Mouse (Mus musculus) stomach, postnatal 0 days (tissue): Measurements from ENCODE around the gene Dgkg. TPM values are rescaled to one million over a fixed set of nuclear protein-coding genes. Genes with fewer than 3 reads are reported as not detected.

Experiments used
- ATAC-seq: fragments of 200-750 bp; cut with Nextera tagmentation; 2 replicates; pipeline ENCODE4 v1.8.0; 2017; ENCODE audit not compliant: low FRiP score, low TSS enrichment
- DNase-seq: peaks from one replicate; pipeline ENCODE4 v3.0.0-alpha.2; 2016; ENCODE audit warnings: low spot score
- H3K27ac ChIP-seq: fragments of 300-500 bp; sonication (generic); replicated peaks from 2 replicates; pipeline ENCODE4 v1.5.1; 2014; ENCODE audit warnings: mild to moderate bottlenecking, control low read depth
- H3K27me3 ChIP-seq: fragments of 300-500 bp; sonication (generic); 2 replicates; pipeline ENCODE4 v1.6.1; 2014; ENCODE audit warnings: low read length; ENCODE audit not compliant: control insufficient read depth, insufficient read depth
- H3K36me3 ChIP-seq: fragments of 300-500 bp; sonication (generic); 2 replicates; pipeline ENCODE4 v1.6.1; 2014; ENCODE audit warnings: low read length, mixed read lengths; ENCODE audit not compliant: control insufficient read depth, insufficient read depth
- H3K4me1 ChIP-seq: fragments of 300-500 bp; sonication (generic); replicated peaks from 2 replicates; pipeline ENCODE4 v1.6.1; 2014; ENCODE audit warnings: antibody characterized with exemption; ENCODE audit not compliant: control insufficient read depth, insufficient read depth
- H3K4me2 ChIP-seq: fragments of 300-500 bp; sonication (generic); replicated peaks from 2 replicates; pipeline ENCODE4 v1.6.1; 2014; ENCODE audit warnings: low read depth, mild to moderate bottlenecking, control low read depth, moderate library complexity
- H3K4me3 ChIP-seq: fragments of 300-500 bp; sonication (generic); 2 replicates; pipeline ENCODE4 v1.5.1; 2014; ENCODE audit warnings: low read depth, low read length, control low read depth
- H3K9ac ChIP-seq: fragments of 300-500 bp; sonication (generic); 2 replicates; pipeline ENCODE4 v1.6.1; 2014; ENCODE audit warnings: mild to moderate bottlenecking, low read length, control low read depth, mixed read lengths
- H3K9me3 ChIP-seq: fragments of 300-500 bp; sonication (generic); 2 replicates; pipeline ENCODE4 v1.6.1; 2016; ENCODE audit warnings: low read length; ENCODE audit not compliant: control insufficient read depth
- CTCF ChIP-seq: IDR thresholded peaks from 2 replicates; pipeline ENCODE4 v1.5.1; 2016; ENCODE audit warnings: antibody characterized with exemption, low read depth, mild to moderate bottlenecking, moderate library complexity
- EP300 ChIP-seq: optimal IDR thresholded peaks from 2 replicates; pipeline ENCODE3; 2016; ENCODE audit warnings: antibody characterized with exemption
- WGBS: fragments of 180-500 bp; shearing (Covaris S2); extraction: QIAGEN DNeasy Blood & Tissue Kit; methylation state at CpG from one replicate; pipeline ENCODE4 v1.1.7; 2014; 5-methylcytosine and 5-hydroxymethylcytosine counted together
- polyA plus RNA-seq: library from polyadenylated mRNA; unstranded; fragments of >200 nt; fragmentation: Nextera tagmentation; extraction: Ambion mirVana; gene quantifications from 2 replicates; pipeline ENCODE4 v1.2.1, GENCODE M21; 2015

The Dgkg gene
- polyA plus RNA-seq, 1 experiment from 2014 or later, result 0.36 TPM

- DNase-seq (no peak), ATAC-seq (no peak)
- Histone ChIP-seq H3K4me1 (no peaks in the 10 kb centered on the region), H3K9me3 (no peaks in the 10 kb centered on the region), H3K27ac (no peak overlapping the region), H3K4me3 (no peak overlapping the region), H3K36me3 (no peaks in the 10 kb centered on the region), H3K4me2 (no peak overlapping the region), H3K9ac (no peak overlapping the region), H3K27me3 (no peaks in the 10 kb centered on the region)
- TF ChIP-seq EP300, result no peak
- no peak for TF ChIP-seq CTCF
- WGBS, result 67% methylated on average over 1 of the region's 1 CpGs
Measured at GRCm38 (mm10) chr16:22460960-22461359, 196.1 kb downstream of the Dgkg start.

DNA sequence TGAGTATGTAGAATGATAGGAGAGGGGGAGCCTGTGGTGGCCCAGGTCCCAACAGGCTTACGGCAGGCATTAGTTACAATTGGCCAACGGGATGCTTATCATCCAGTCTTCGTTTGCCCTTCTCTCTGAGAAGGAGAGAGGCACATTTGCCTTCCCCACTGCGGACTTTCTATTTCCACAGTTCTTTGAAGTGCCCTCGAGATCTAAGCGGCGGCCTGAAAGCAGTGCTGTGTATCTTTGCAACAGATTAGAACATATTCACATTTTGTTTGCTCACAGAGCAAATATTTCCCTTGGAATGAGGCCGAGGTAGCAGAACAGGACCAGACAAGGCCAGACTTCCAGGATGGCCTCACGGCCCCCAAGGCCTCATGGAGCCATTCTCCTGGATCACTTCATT lies 204.9 kb downstream of the Dgkg start:
- peak; percentile 85 for ATAC-seq

DNA sequence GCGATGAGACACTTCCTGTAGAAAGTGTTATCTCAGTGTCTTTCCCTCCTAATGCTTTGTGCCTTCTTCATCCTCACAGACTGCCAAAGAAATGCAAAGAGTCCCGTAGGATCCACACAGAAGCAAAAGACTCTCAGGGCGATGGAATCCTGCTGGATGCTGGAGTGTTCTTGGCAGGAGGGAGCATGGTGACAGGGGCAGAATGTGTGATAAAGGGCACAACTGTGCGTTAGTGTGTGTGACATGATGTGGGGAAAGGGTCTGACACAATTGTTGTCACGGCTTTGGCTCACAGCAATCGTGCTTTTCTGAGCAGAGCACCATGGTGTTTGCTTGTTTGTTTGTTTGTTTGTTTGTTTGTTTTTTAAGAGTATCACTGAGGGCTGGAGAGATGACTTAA lies 208.9 kb downstream of the Dgkg start:
- TF ChIP-seq EP300 (no peak), CTCF (no peak)
- WGBS, result 82% methylated on average over 6 of the region's 6 CpGs
- Histone ChIP-seq H3K4me2 (no peak overlapping the region), H3K36me3 (no peaks in the 10 kb centered on the region), H3K27me3 (no peaks in the 10 kb centered on the region), H3K4me3 (no peak overlapping the region), H3K27ac (no peak overlapping the region), H3K4me1 (no peaks in the 10 kb centered on the region), H3K9ac (no peak overlapping the region), H3K9me3 (no peaks in the 10 kb centered on the region)
- DNase-seq, result no peak
- no peak for ATAC-seq

More for the DNA sequence above, 204.9 kb downstream of the Dgkg start:
- Histone ChIP-seq H3K4me2 (no peak overlapping the region), H3K4me1 (no peaks in the 10 kb centered on the region), H3K4me3 (no peak overlapping the region), H3K27me3 (no peaks in the 10 kb centered on the region), H3K9me3 (no peaks in the 10 kb centered on the region), H3K9ac (no peak overlapping the region), H3K27ac (no peak overlapping the region), H3K36me3 (no peaks in the 10 kb centered on the region)
- no peak for TF ChIP-seq EP300
- TF ChIP-seq CTCF, result no peak
- DNase-seq, result peak; percentile 68
- WGBS, result 56% methylated on average over 9 of the region's 9 CpGs

DNA sequence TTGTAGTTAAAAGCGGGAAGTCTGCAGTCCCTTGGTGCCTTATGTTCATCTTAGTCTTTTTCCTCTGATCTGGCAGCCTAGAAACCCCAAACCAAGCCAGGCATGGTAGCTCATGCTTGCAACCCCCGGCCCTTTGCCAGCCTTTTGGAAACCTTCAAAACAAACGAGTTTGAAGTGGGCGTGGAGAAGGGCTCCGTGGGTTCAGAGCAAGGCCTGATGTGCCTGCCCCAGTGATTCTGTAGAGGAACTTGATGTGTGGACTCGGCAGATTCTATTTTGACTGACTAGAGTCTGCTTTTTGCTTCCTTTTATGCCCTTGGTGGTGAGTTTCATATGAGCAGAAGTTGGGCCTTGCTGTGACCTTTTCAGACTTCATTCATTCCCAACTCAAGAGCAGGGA lies 212.2 kb downstream of the Dgkg start:
- Histone ChIP-seq H3K27me3 (no peaks in the 10 kb centered on the region), H3K9ac (no peak overlapping the region), H3K27ac (no peak overlapping the region), H3K9me3 (no peaks in the 10 kb centered on the region), H3K36me3 (no peaks in the 10 kb centered on the region), H3K4me2 (no peak overlapping the region), H3K4me3 (no peak overlapping the region), H3K4me1 (peaks cover 2% of the 10 kb centered on the region; the same call in 1 of the 2 replicates)
- no peak for DNase-seq
- 51% methylated on average over 6 of the region's 6 CpGs for WGBS
- TF ChIP-seq EP300, result no peak
- no peak for TF ChIP-seq CTCF
- no peak for ATAC-seq

GRCm38 (mm10) chr16:22442202-22442601 lies 214.8 kb downstream of the Dgkg start:
- no peak overlapping the region for H3K4me3 ChIP-seq
- TF ChIP-seq CTCF (no peak), EP300 (no peak)
- WGBS, result 64% methylated on average over 7 of the region's 7 CpGs
- no peak overlapping the region for H3K4me2 ChIP-seq
- no peaks in the 10 kb centered on the region for H3K9me3 ChIP-seq
- H3K36me3 ChIP-seq, result no peaks in the 10 kb centered on the region
- H3K9ac ChIP-seq, result no peak overlapping the region
- DNase-seq (no peak), ATAC-seq (no peak)
- H3K27me3 ChIP-seq, result no peaks in the 10 kb centered on the region
- no peak overlapping the region for H3K27ac ChIP-seq
- H3K4me1 ChIP-seq, result peaks cover 2% of the 10 kb centered on the region; the same call in 1 of the 2 replicates

- Histone ChIP-seq H3K9me3 (no peaks in the 10 kb centered on the region), H3K4me3 (no peak overlapping the region), H3K27me3 (no peaks in the 10 kb centered on the region), H3K4me2 (no peak overlapping the region), H3K36me3 (no peaks in the 10 kb centered on the region), H3K4me1 (peaks cover 2% of the 10 kb centered on the region; the same call in 1 of the 2 replicates), H3K27ac (no peak overlapping the region), H3K9ac (no peak overlapping the region)
- ATAC-seq (no peak), DNase-seq (no peak)
- TF ChIP-seq CTCF (no peak), EP300 (no peak)
- 83% methylated on average over 4 of the region's 4 CpGs for WGBS
Measured at GRCm38 (mm10) chr16:22441317-22441716, 215.7 kb downstream of the Dgkg start.
